Mouse (Mus musculus) kidney, adult 2 months (tissue): Measurements from ENCODE around the gene Pcyt1a. TPM values are rescaled to one million over a fixed set of nuclear protein-coding genes. Genes with fewer than 3 reads are reported as not detected.
A peak's percentile ranks its signal among the peaks of the same experiment; 100 is the strongest.

Experiments used
- DNase-seq: peaks from one replicate; pipeline ENCODE4 v3.0.0; 2021
- H3K27ac ChIP-seq: fragments of 200-500 bp; 2 replicates; pipeline ENCODE4 v1.5.1; 2012; ENCODE audit warnings: low read depth, low read length, control low read depth, inconsistent platforms; ENCODE audit not compliant: insufficient read depth
- H3K27me3 ChIP-seq: fragments of 200-500 bp; replicated peaks from 2 replicates; pipeline ENCODE4 v1.6.1; 2012; ENCODE audit warnings: mild to moderate bottlenecking, moderate library complexity, low read length, inconsistent platforms; ENCODE audit not compliant: control insufficient read depth, insufficient read depth
- H3K36me3 ChIP-seq: fragments of 200-500 bp; 2 replicates; pipeline ENCODE4 v1.6.1; 2012; ENCODE audit warnings: mild to moderate bottlenecking, moderate library complexity, low read length, inconsistent platforms; ENCODE audit not compliant: control insufficient read depth, insufficient read depth
- H3K4me1 ChIP-seq: fragments of 200-500 bp; 2 replicates; pipeline ENCODE4 v1.6.1; 2011; ENCODE audit warnings: low read length; ENCODE audit not compliant: control insufficient read depth, insufficient read depth
- H3K4me3 ChIP-seq: fragments of 200-500 bp; 2 replicates; pipeline ENCODE4 v1.5.1; 2011; ENCODE audit warnings: mild to moderate bottlenecking, low read depth, low read length, control low read depth; ENCODE audit not compliant: insufficient read depth
- CTCF ChIP-seq: fragments of 200-500 bp; conservative IDR thresholded peaks from 2 replicates; pipeline ENCODE4 v1.5.1; 2011; ENCODE audit warnings: low read depth, mild to moderate bottlenecking, control low read depth, low read length, moderate library complexity, mixed read lengths; ENCODE audit not compliant: insufficient read depth, insufficient read length
- POLR2A ChIP-seq: fragments of 200-500 bp; IDR thresholded peaks from one replicate; pipeline ENCODE4 v1.6.1; 2011; ENCODE audit warnings: low read depth, low read length, control low read depth
- WGBS: fragments of 180-500 bp; shearing (Covaris S2); methylation state at CpG from one replicate; pipeline ENCODE4 v1.1.7; 2018; 5-methylcytosine and 5-hydroxymethylcytosine counted together
- polyA plus RNA-seq: library from polyadenylated mRNA; depleted of rRNA; stranded (reverse); fragments of >200 nt; gene quantifications from 2 replicates; pipeline ENCODE4 v1.2.3, GENCODE M21; 2012

The Pcyt1a gene
- polyA plus RNA-seq, 1 experiment: 43.8 TPM

- Histone ChIP-seq H3K27me3 (no peaks in the 10 kb centered on the region), H3K27ac (no peak overlapping the region), H3K4me1 (no peaks in the 10 kb centered on the region), H3K36me3 (no peaks in the 10 kb centered on the region), H3K4me3 (no peak overlapping the region)
- DNase-seq: peak; percentile 5
- 56% methylated on average over 6 of the region's 6 CpGs for WGBS
- TF ChIP-seq POLR2A: no peak
- TF ChIP-seq CTCF: no peak
Observed at GRCm38 (mm10) chr16:32395679-32396540, 34.8 kb upstream of the Pcyt1a start.

DNA sequence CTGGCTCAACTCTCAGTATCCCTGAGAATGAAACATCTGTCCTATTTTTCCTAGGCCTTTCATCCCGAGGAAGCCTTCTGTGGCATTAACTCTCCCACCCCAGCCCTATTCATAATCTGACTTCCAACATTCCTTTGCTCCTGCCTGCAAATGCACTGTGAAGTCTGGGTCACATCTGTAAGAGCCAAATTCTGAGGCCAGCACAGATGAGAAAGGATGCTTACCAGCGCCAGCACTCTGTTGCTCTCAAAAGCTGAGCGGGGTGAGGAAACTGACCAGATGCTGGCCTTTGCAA, 34.2 kb upstream of the Pcyt1a start:
- 72% methylated on average over 3 of the region's 3 CpGs for WGBS
- Histone ChIP-seq H3K27ac (no peak overlapping the region), H3K27me3 (no peaks in the 10 kb centered on the region), H3K4me3 (no peak overlapping the region), H3K36me3 (no peaks in the 10 kb centered on the region), H3K4me1 (no peaks in the 10 kb centered on the region)
- no peak for DNase-seq
- TF ChIP-seq POLR2A (no peak), CTCF (no peak)

DNA sequence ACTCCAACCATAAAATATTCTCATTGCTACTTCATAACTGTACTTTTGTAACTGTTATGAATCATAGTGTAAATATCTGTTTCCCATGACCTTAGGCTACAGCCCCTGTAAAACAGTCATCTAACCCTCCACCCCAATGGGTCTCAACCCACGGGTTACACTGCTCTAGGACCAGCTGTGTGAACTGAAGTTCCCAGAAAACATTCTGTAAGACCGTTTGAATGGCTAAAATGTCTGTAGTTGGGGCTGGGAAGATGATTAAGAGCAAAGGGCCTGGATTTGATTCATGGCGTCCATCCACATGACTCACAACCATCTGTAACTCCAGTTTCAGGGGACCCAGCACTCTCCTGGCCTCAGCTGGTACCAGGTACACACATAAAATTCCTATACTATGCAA, 32.5 kb upstream of the Pcyt1a start:
- Histone ChIP-seq H3K27me3 (no peaks in the 10 kb centered on the region), H3K4me1 (no peaks in the 10 kb centered on the region), H3K4me3 (no peak overlapping the region), H3K36me3 (no peaks in the 10 kb centered on the region), H3K27ac (no peak overlapping the region)
- no peak for DNase-seq
- WGBS: 71% methylated on average over 3 of the region's 3 CpGs
- TF ChIP-seq POLR2A: no peak
- TF ChIP-seq CTCF: no peak

DNA sequence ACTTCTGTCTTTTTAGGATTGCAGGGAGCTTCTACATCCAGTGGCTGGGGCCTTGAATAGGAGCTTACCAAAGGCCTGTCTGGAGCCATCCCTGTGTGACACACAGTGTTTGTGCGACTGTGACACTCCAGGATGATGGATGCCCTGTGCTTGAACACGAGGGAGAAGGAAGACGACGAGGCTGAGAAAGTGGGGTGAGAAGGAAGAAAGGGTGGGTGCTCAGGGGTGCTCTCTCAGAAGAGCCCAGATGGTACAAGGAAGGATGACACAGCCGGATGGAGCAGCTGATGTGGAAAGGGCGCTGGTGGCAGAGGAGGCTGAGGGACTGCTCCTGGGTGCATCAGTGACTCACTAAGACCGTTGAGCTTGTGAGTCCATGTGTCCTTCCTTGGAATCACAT, 30.5 kb upstream of the Pcyt1a start, which contains the start of gene Tm4sf19:
TSS of gene Tm4sf19 (plus strand) at position 240 of the 400 bp plus-strand sequence.
- Histone ChIP-seq H3K27me3 (no peaks in the 10 kb centered on the region), H3K4me1 (no peaks in the 10 kb centered on the region), H3K27ac (no peak within 1 kb of the TSS), H3K36me3 (no peaks in the 10 kb centered on the region), H3K4me3 (no peak within 1 kb of the TSS)
- TF ChIP-seq POLR2A (no peak), CTCF (no peak)
- 73% methylated on average over 7 of the region's 7 CpGs for WGBS
- no peak for DNase-seq

DNA sequence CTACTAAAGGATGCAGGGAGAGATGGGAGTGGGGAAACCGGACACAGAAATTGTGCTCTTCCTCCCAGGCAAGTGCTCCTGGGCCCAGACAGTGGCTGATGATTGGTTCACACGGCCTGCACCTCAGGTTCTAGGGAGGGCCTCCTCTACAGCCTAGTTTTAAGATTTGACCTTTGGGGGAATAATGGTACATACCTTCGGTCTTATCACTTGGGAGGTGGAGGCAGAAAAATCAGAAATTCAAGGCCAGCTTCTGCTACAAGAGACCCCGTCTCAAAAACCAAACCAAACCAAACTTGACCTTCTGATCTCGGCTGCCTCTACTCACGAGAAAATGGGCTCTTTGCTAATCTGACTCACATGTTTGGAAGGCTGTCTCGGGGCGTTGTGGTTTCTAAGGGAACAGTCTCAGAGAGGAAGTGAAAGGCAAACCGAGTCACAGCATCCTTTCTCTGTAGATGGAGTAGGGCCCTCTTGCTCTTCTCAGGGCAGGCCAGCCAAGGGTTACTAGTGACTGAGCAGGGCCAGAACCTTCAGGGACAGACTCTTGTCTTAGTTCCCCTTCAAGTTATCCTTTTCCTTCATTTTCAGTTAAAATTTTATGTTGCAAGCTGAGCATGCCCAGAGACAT, 29.3 kb upstream of the Pcyt1a start:
- no peaks in the 10 kb centered on the region for H3K36me3 ChIP-seq
- no peak overlapping the region for H3K4me3 ChIP-seq
- 83% methylated on average over 9 of the region's 9 CpGs for WGBS
- H3K4me1 ChIP-seq: no peaks in the 10 kb centered on the region
- TF ChIP-seq POLR2A (no peak), CTCF (no peak)
- H3K27ac ChIP-seq: no peak overlapping the region
- DNase-seq: peak; percentile 17
- no peaks in the 10 kb centered on the region for H3K27me3 ChIP-seq

DNA sequence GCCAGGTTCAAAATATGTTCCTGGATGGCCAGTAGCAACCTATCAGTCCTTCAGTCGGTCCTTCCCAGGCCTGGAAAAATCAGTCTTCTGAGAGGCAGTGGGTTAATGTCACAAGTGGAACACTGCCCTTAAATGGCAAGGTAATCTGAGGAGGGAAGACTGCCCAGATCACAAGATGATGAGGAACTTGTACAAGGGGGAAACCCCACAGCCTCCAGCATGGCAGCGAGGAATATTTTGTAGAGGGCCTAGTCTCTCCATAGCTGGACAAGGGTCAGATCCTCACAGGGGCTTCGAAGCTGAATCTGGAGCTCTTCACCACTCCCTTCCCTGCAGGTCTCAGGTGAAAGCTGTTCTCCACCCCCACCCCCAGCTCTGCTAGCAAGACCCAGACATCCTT, 27.9 kb upstream of the Pcyt1a start:
- Histone ChIP-seq H3K27ac (no peak overlapping the region), H3K4me3 (no peak overlapping the region), H3K36me3 (no peaks in the 10 kb centered on the region), H3K4me1 (no peaks in the 10 kb centered on the region), H3K27me3 (no peaks in the 10 kb centered on the region)
- 84% methylated on average over 3 of the region's 3 CpGs for WGBS
- DNase-seq: no peak
- no peak for TF ChIP-seq POLR2A

GRCm38 (mm10) chr16:32405716-32406115, 25.0 kb upstream of the Pcyt1a start:
- WGBS: 92% methylated on average over 9 of the region's 9 CpGs

More at GRCm38 (mm10) chr16:32405716-32406115, 25.0 kb upstream of the Pcyt1a start:
- Histone ChIP-seq H3K4me1 (no peaks in the 10 kb centered on the region), H3K4me3 (no peak overlapping the region), H3K36me3 (no peaks in the 10 kb centered on the region), H3K27me3 (no peaks in the 10 kb centered on the region), H3K27ac (no peak overlapping the region)
- no peak for DNase-seq
- TF ChIP-seq CTCF: no peak
- TF ChIP-seq POLR2A: no peak
